Mouse (Mus musculus): ENCODE data around the gene Grm4.

DNA sequence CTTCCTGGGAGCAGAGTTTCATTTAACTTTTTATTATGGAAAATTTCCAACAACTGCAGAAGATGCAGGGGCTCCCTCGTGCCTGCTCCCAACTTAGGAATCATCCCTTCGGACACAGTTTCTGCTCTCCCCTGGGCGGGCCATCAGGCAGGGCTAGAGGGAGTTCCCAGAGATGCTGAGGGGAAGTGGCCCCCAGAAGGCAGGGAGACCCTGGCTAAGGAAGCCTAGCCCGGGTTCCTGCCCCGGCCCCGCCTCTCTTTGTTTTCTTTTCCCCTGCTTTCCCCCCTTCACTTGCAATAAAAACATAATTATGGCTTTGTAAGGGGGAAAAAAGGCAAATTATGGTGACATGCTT, 98.9 kb downstream of the Grm4 start:
- no peak for TF ChIP-seq POLR2A (IDR thresholded peaks at IDR 0.05; ENCODE audit: insufficient read depth, low read depth, low read length)
- TF ChIP-seq CTCF (IDR thresholded peaks at IDR 0.05), result no peak

Measured in heart, adult 2 months (tissue).